Mouse (Mus musculus) hindbrain, embryonic 16.5 days (tissue): Measurements from ENCODE around the gene Hk2. TPM values are rescaled to one million over a fixed set of nuclear protein-coding genes. Genes with fewer than 3 reads are reported as not detected.

ENCODE experiments used
- ATAC-seq: fragments of 200-750 bp; cut with Nextera tagmentation; 2 replicates; pipeline ENCODE4 v1.8.0; 2017; ENCODE audit warnings: moderate TSS enrichment, moderate library complexity
- H3K27ac ChIP-seq: fragments of 300-500 bp; sonication (generic); 2 replicates; pipeline ENCODE4 v1.5.1; 2014; ENCODE audit warnings: low read depth, mild to moderate bottlenecking, control low read depth, low read length, moderate library complexity
- H3K27me3 ChIP-seq: fragments of 300-500 bp; sonication (generic); replicated peaks from 2 replicates; pipeline ENCODE4 v1.6.1; 2014; ENCODE audit warnings: low read length; ENCODE audit not compliant: control insufficient read depth, insufficient read depth
- H3K36me3 ChIP-seq: fragments of 300-500 bp; sonication (generic); 2 replicates; pipeline ENCODE4 v1.6.1; 2014; ENCODE audit warnings: mild to moderate bottlenecking, low read length, moderate library complexity, mixed read lengths; ENCODE audit not compliant: control insufficient read depth, insufficient read depth
- H3K4me1 ChIP-seq: fragments of 300-500 bp; sonication (generic); 2 replicates; pipeline ENCODE4 v1.6.1; 2014; ENCODE audit warnings: low read depth, low read length; ENCODE audit not compliant: control insufficient read depth, insufficient read depth
- H3K4me2 ChIP-seq: fragments of 300-500 bp; sonication (generic); 2 replicates; pipeline ENCODE4 v1.6.1; 2014; ENCODE audit warnings: mild to moderate bottlenecking, low read length, control low read depth, moderate library complexity
- H3K4me3 ChIP-seq: fragments of 300-500 bp; sonication (generic); 2 replicates; pipeline ENCODE4 v1.5.1; 2014; ENCODE audit warnings: mild to moderate bottlenecking, low read length, control low read depth, moderate library complexity
- H3K9ac ChIP-seq: fragments of 300-500 bp; sonication (generic); 2 replicates; pipeline ENCODE4 v1.6.1; 2014; ENCODE audit warnings: low read depth, mild to moderate bottlenecking, control low read depth, low read length, moderate library complexity
- H3K9me3 ChIP-seq: fragments of 300-500 bp; sonication (generic); 2 replicates; pipeline ENCODE4 v1.6.1; 2014; ENCODE audit warnings: mild to moderate bottlenecking, low read length, moderate library complexity; ENCODE audit not compliant: control insufficient read depth
- WGBS: fragments of 180-500 bp; shearing (Covaris S2); extraction: QIAGEN DNeasy Blood & Tissue Kit; methylation state at CpG from one replicate; pipeline ENCODE4 v1.1.7; 2014; 5-methylcytosine and 5-hydroxymethylcytosine counted together
- polyA plus RNA-seq: library from polyadenylated mRNA; unstranded; fragments of >200 nt; fragmentation: Nextera tagmentation; extraction: Ambion mirVana; gene quantifications from 2 replicates; pipeline ENCODE4 v1.2.1, GENCODE M21; 2015

Hk2 gene
- polyA plus RNA-seq, 1 experiment from 2014 or later = 3.4 TPM

DNA sequence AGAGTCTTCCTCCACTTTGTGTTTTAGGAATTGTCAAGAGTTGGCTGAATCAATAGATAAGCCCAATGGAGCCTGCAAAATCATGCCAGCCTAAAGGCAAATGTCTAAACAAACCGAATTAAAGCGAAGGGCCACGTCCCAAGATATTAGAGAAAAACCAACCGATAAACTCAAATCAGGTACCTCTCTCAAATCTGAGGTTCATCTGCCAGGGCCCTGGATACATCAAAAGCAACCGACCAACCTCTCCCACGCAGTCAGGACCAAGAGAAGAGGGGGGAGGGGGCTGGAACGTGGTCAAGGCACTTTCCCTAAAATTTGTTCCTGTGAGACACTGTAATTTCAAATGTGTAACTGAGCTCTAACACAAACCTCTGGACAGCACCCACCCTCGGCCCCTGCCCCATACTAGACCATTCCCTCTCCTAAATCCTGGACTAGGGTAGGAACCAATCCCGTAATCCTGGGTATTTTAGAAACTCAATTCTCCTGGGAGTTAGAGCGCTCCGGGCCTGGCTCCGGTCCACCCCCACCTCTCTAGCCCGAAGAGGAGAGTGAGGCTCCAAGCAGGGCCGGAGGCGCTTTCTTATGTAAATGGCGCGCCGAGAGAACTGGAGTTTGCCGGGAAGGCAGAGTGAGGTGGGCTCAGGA is 1.7 kb downstream of the Hk2 start:
- Histone ChIP-seq H3K4me2 (peak overlapping the region; percentile 100), H3K27me3 (peaks cover 12% of the 10 kb centered on the region), H3K4me3 (peak overlapping the region; percentile 59), H3K9ac (peak overlapping the region; percentile 33; the same call in 1 of the 2 replicates), H3K36me3 (no peaks in the 10 kb centered on the region), H3K4me1 (peaks cover 18% of the 10 kb centered on the region), H3K27ac (0 out of 2 replicates have a peak overlapping the region, but pooled peaks have one; percentile 29), H3K9me3 (no peaks in the 10 kb centered on the region)
- 0 out of 2 replicates have a peak, but pooled peaks have one; percentile 12 for ATAC-seq
- under 1% methylated on average over 19 of the region's 19 CpGs for WGBS

DNA sequence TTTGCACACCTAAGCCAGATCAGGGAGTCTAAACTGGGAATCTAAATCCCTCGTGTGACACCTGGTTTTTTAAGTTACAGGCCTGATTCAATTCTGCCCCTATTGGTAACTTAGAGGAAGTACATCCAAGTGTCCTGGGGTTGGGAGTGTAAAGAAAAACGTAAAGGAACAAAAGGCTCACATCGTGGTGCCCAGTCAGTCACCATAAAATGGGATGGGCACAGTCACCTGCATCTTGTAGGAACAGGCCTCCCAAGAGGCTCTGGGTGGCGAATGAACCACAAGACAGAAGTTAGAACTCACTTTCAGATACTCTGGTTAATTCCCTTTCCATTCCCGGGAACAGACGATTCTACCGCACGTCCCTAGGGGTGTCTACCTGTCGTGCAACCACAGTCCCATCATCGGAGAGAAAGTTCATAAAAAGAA is 2.3 kb downstream of the Hk2 start:
- Histone ChIP-seq H3K27me3 (peaks cover 12% of the 10 kb centered on the region), H3K36me3 (no peaks in the 10 kb centered on the region), H3K9me3 (no peaks in the 10 kb centered on the region), H3K4me2 (peak overlapping the region; percentile 100), H3K9ac (no peak overlapping the region), H3K4me3 (peak overlapping the region; percentile 59), H3K4me1 (peaks cover 18% of the 10 kb centered on the region), H3K27ac (no peak overlapping the region)
- WGBS = 3% methylated on average over 10 of the region's 10 CpGs
- ATAC-seq = no peak

DNA sequence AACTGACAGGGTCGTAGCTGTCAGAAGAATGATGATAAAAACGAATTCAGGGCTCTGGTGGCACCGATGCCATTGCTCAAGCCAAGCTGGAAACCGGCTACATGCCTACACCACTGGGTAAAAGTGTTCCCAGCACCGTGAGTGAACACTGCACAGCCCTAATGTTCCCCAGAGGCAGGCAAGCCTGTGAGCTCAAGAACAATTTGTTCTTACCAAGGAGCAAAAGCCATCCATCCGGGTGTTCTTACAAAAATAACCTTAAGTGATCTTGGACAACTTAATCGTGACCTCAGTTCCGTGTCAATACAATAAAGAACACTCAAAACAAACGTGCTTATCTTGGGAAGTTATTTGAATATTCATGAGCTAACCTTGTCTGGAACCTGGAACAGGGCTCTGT is 3.2 kb downstream of the Hk2 start:
- Histone ChIP-seq H3K9ac (no peak overlapping the region), H3K27ac (no peak overlapping the region), H3K36me3 (no peaks in the 10 kb centered on the region), H3K27me3 (peaks cover 12% of the 10 kb centered on the region), H3K4me3 (no peak overlapping the region), H3K4me2 (no peak overlapping the region), H3K9me3 (no peaks in the 10 kb centered on the region), H3K4me1 (peaks cover 18% of the 10 kb centered on the region)
- ATAC-seq = no peak
- WGBS = 57% methylated on average over 9 of the region's 9 CpGs

DNA sequence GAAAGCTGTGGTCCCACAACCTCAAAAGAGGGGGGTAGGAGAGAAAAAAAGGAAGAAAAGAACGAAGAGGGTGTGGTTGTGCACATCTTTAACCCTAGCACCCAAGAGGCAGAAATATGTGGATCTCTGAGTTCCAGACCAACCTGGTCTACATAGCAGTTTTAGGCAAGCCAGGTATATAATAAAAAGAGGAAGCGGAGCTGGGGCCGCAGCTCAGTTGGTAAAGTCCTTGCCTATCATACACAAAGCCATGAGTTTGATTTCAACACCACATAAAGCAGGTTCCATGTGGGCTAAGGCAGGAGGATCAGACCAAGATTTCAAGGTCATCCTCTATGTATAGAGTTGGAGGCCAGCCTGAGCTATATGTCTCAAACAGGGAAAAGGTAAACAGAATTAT is 4.0 kb downstream of the Hk2 start:
- H3K9me3 ChIP-seq = no peaks in the 10 kb centered on the region
- H3K4me1 ChIP-seq = peaks cover 18% of the 10 kb centered on the region
- ATAC-seq = no peak
- H3K27ac ChIP-seq = no peak overlapping the region
- H3K27me3 ChIP-seq = peaks cover 10% of the 10 kb centered on the region
- no peak overlapping the region for H3K4me2 ChIP-seq
- H3K9ac ChIP-seq = no peak overlapping the region
- no peak overlapping the region for H3K4me3 ChIP-seq
- no peaks in the 10 kb centered on the region for H3K36me3 ChIP-seq
- WGBS = 81% methylated on average over 3 of the region's 3 CpGs

DNA sequence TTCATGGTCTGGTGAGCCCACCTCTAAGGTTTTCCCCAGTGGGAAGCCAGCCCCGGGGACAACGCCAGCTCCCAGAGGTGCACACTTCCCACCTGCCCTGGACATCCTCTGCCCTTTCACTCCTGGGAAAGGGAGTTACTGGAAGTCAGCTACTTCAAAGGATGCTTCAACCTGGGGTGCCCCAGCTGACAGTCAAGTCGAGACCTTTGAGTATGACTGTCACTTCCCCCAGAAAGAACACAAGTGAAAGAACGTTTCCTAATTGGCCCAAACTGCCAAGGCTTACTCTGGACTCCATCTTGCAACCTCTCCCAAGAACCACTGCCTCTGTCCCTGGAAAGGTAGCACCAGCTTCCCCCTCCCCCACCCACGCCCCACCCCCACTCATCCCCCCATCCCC is 4.5 kb downstream of the Hk2 start:
- WGBS = 71% methylated on average over 5 of the region's 5 CpGs
- Histone ChIP-seq H3K9me3 (no peaks in the 10 kb centered on the region), H3K4me1 (peaks cover 17% of the 10 kb centered on the region), H3K9ac (no peak overlapping the region), H3K4me3 (no peak overlapping the region), H3K27me3 (peaks cover 10% of the 10 kb centered on the region), H3K36me3 (no peaks in the 10 kb centered on the region), H3K4me2 (no peak overlapping the region), H3K27ac (no peak overlapping the region)
- ATAC-seq = no peak

DNA sequence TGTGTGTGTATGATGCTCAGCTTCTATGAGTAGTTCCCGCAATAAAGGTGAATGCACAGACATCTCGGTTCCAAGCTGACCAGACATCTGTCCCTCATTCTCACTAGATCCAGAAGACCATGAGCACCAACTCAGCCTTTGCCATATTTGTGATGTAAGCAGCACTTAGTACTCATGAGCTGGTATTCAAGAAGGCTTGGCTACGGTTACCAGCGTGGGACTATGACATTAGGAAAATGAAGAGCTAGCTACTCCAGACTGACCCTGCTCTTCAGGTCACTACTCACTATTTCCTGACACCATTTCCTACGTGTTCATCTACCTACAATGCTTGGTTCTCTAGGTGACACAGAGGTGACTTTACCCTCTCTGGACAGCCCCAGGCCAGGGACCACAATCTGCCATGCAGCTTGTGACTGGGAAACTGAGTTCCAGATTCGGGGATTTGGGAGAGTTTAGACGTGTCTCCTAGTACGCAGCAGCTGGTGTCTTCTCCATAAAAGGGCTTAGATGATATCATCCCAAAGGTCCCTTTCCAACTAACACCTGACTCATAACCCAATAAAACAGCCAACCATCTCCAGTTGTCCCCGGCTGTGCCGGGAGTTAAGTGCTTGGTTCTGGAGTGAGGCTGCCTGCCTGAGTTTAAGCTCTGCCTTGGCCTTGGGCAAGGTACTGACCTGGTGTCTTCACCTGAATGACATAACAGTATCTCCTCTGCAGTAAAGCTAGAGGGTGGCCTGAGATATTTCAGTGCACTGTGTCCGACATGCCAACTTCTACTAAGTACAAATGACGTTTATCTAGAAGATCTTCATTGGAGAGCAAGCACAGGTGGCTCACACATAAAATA is 6.3 kb downstream of the Hk2 start:
- H3K9ac ChIP-seq = no peak overlapping the region
- ATAC-seq = no peak
- no peak overlapping the region for H3K4me3 ChIP-seq
- no peak overlapping the region for H3K4me2 ChIP-seq
- WGBS = 94% methylated on average over 12 of the region's 12 CpGs
- H3K9me3 ChIP-seq = no peaks in the 10 kb centered on the region
- H3K27me3 ChIP-seq = peaks cover 3% of the 10 kb centered on the region
- H3K4me1 ChIP-seq = peaks cover 4% of the 10 kb centered on the region; the same call in 1 of the 2 replicates
- no peak overlapping the region for H3K27ac ChIP-seq
- no peaks in the 10 kb centered on the region for H3K36me3 ChIP-seq

DNA sequence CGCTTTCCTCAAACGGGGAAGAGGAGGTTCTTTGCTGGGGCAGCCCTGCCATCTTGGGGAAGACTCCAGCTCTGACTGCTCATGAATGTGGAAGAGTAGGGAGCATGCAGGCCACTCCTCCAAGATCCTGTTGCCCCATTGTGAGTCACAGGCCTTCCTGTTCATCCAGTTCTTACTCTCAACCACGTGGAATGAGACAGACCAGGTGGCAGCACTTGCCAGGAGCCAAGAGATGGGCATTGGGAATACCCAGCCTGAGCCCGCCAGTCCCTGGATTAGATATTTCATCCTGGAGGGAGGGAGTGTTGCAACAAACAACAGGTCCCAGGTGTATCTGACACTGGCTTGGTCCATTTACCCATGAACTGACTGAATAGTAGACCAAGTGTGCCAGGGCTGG is 7.6 kb downstream of the Hk2 start:
- Histone ChIP-seq H3K27ac (no peak overlapping the region), H3K9me3 (no peaks in the 10 kb centered on the region), H3K4me3 (no peak overlapping the region), H3K36me3 (no peaks in the 10 kb centered on the region), H3K9ac (no peak overlapping the region), H3K4me2 (no peak overlapping the region), H3K4me1 (no peaks in the 10 kb centered on the region), H3K27me3 (no peaks in the 10 kb centered on the region)
- WGBS = 71% methylated on average over 4 of the region's 4 CpGs
- no peak for ATAC-seq

DNA sequence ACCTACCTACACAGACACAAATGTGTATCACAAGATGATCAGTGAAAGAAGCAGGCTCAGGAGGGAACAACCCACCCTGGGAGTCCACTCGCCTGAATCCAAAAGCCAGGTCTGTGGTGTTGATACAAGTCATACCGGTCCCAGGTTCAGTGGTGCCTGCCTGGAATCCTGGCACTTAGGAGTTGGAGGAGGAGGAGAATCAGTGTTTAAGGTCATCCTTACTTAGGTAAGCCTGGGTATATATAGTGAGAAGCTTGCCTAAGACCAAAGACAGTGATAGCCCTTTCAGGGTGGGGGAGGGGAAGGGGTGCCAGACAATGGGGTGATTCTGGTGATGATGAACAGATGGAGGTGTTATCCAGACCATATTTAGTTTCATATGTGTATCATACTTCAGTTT is 9.0 kb downstream of the Hk2 start:
- H3K36me3 ChIP-seq = no peaks in the 10 kb centered on the region
- no peak overlapping the region for H3K27ac ChIP-seq
- WGBS = 98% methylated on average over 2 of the region's 2 CpGs
- H3K27me3 ChIP-seq = no peaks in the 10 kb centered on the region
- no peak overlapping the region for H3K4me3 ChIP-seq
- H3K4me1 ChIP-seq = no peaks in the 10 kb centered on the region
- ATAC-seq = no peak
- no peak overlapping the region for H3K9ac ChIP-seq
- no peak overlapping the region for H3K4me2 ChIP-seq
- H3K9me3 ChIP-seq = no peaks in the 10 kb centered on the region

DNA sequence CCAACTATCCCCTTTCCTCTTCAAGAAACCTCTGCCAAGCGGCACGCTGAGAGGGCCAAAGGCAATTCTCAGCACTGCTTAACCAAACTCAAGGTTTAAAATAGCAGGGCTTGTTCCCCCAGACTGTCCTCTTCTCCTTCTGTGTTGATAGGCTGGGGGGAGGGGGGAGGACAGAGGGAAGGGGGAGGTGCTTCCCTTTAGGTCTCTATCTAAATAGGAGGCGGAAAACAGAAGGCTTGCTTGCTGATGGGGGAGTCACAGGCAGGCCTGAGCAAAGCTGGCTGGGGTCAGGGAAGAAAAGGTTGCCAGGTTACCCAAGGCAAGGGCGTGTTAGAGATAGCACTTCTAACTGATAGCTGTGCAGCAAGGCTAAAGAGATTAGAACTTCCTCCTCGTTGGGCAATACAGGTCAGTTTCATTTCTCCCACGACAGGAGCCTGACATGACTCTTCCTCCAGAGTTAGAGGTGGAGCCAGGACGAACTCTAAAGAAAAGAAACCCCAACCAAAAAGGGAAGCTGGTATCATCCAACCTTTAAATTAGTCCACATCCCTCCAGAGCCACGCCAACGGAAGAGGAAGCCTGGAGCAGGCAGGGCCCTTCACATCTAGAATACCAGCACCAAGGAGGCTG is 10.3 kb downstream of the Hk2 start:
- Histone ChIP-seq H3K9ac (no peak overlapping the region), H3K27me3 (no peaks in the 10 kb centered on the region), H3K4me2 (no peak overlapping the region), H3K9me3 (no peaks in the 10 kb centered on the region), H3K27ac (no peak overlapping the region), H3K4me3 (no peak overlapping the region), H3K36me3 (no peaks in the 10 kb centered on the region), H3K4me1 (no peaks in the 10 kb centered on the region)
- WGBS = 55% methylated on average over 9 of the region's 9 CpGs
- no peak for ATAC-seq
